Mouse (Mus musculus) cortical plate, adult 2 months (tissue): ENCODE data around the gene Pid1.

Experiments used
- CTCF ChIP-seq: fragments of 200-500 bp; IDR thresholded peaks from 2 replicates; pipeline ENCODE4 v1.5.1; 2011; ENCODE audit warnings: mild to moderate bottlenecking, control low read depth, low read length; ENCODE audit not compliant: insufficient read depth; ENCODE audit errors: extremely low read depth
- POLR2A ChIP-seq: fragments of 200-500 bp; IDR thresholded peaks from 2 replicates; pipeline ENCODE4 v1.6.1; 2011; ENCODE audit warnings: mild to moderate bottlenecking, low read length, control low read depth; ENCODE audit not compliant: insufficient read depth; ENCODE audit errors: extremely low read depth

DNA sequence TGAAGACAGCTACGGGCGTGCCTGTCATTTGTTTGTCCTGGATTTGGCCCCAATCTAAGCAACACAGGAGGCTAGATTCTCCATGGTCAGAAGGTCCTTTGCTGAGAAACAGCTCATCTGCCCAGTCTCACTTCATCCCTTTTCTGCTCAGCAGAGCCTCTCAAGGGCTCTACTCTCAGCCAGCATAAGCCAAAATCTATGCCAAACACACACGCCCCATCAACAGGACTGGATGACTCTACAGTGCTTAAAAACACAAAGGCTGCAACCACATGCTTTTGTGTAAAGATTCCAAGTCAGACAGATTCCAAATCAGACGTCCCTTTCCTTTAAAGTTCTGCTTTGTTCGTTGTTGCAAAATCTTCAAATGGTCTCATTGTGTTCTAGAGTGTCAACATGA lies 174.5 kb downstream of the Pid1 start:
- TF ChIP-seq CTCF, result no peak
- no peak for TF ChIP-seq POLR2A
